ENCODE assay signal across 19 mouse cellular contexts in the genomic region with DNA sequence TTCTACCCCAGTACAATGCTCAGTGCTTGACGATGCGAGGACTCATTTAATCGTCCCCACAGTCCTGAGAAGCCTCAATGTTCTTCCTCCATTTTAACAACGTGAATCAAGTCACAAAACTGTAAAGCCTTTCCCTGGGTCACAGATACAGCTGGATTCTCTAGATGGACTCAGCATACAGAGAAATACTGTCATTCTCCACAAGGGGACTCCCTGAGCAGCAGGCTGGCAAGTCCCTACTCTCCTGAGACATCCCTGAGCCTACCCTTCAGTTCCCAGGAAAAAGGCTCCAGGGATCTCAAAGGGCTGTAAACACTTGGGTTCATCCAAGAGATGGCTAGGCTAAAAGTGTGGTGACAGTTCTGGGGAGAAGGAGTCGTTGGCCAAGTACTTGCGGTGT. TPM values are rescaled to one million over a fixed set of nuclear protein-coding genes. Genes with fewer than 3 reads are reported as not detected.
A peak's percentile ranks its signal among the peaks of the same experiment; 100 is the strongest.
DNase-seq lines count a peak whose midpoint lies in the region; ATAC-seq and TF ChIP-seq lines count a peak whose summit lies in the region.
"Had no signal": no experiment of that assay in that cellular context is flagged by ENCODE, and none has a peak within 500 bp of the region (broad histone marks: within the 10 kb centered on the region; RNA-seq: fewer than 3 reads in every experiment).

No protein-coding gene starts in this region.

- no peak overlapping the region for H3K4me2 ChIP-seq in midbrain, postnatal 0 days (ENCODE audit: low read depth, low read length, poor library complexity, severe bottlenecking)
- H3K4me2 ChIP-seq in midbrain, embryonic 16.5 days (ENCODE audit: low read length) = no peak overlapping the region
- H3K4me2 ChIP-seq: forebrain, embryonic 12.5 days; heart, embryonic 13.5 days; hindbrain, embryonic 15.5 days; liver, embryonic 13.5 days; midbrain, embryonic 15.5 days; stomach, embryonic 15.5 days had no signal

- intact Hi-C loops in left cerebral cortex, adult 2 months (cut with DNase I) = no loop called here
- intact Hi-C loops in left cerebral cortex, postnatal 36 days (cut with DNase I) = no loop called here

- H3K27ac ChIP-seq in left cerebral cortex, adult 2 months = no peak overlapping the region
- H3K27ac ChIP-seq in midbrain, postnatal 0 days (ENCODE audit: low read depth, low read length) = no peak overlapping the region
- H3K27ac ChIP-seq in midbrain, embryonic 16.5 days (ENCODE audit: low read length) = no peak overlapping the region
- H3K27ac ChIP-seq: forebrain, embryonic 12.5 days; heart, embryonic 13.5 days; hindbrain, embryonic 15.5 days; liver, embryonic 13.5 days; midbrain, embryonic 15.5 days; stomach, embryonic 15.5 days had no signal

- 82% methylated on average over 6 of the region's 6 CpGs for WGBS in midbrain, postnatal 0 days
- WGBS in midbrain, embryonic 16.5 days = 89% methylated on average over 6 of the region's 6 CpGs

- no peak overlapping the region for H3K4me3 ChIP-seq in left cerebral cortex, adult 2 months
- H3K4me3 ChIP-seq in midbrain, postnatal 0 days (ENCODE audit: low read depth, low read length) = no peak overlapping the region
- no peak overlapping the region for H3K4me3 ChIP-seq in midbrain, embryonic 16.5 days (ENCODE audit: low read depth, low read length)
- H3K4me3 ChIP-seq: forebrain, embryonic 12.5 days; heart, embryonic 13.5 days; hindbrain, embryonic 15.5 days; liver, embryonic 13.5 days; midbrain, embryonic 15.5 days; stomach, embryonic 15.5 days had no signal

- ATAC-seq in midbrain, postnatal 0 days (ENCODE audit: low FRiP score) = no peak
- no peak for ATAC-seq in midbrain, embryonic 16.5 days
- ATAC-seq: midbrain, embryonic 15.5 days had no signal

- no peak for DNase-seq in left cerebral cortex, adult 2 months (ENCODE audit: extremely low spot score in 1 of 2, low spot score in 2 of 2)
- no peak for DNase-seq in left cerebral cortex, postnatal 36 days (ENCODE audit: low spot score in 2 of 2)
- DNase-seq in midbrain, postnatal 0 days (ENCODE audit: low spot score) = no peak
- peak; percentile 61 for DNase-seq in ZHBTc4 (ENCODE audit: low read depth, low spot score)
- DNase-seq in cerebellum, adult 9-10 months = no peak
- no peak for DNase-seq in kidney, adult 9 months
- DNase-seq: cerebellum, adult 8-10 months; heart, adult 11 months; heart, postnatal 36 days; kidney, adult 11 months; kidney, postnatal 14 days; liver, embryonic 13.5 days; thymus, adult 2 months had no signal

- H3K9ac ChIP-seq in midbrain, postnatal 0 days (replicated peaks; ENCODE audit: low read length, poor library complexity, severe bottlenecking) = no peak overlapping the region
- H3K9ac ChIP-seq in midbrain, embryonic 16.5 days (ENCODE audit: low read depth, low read length) = no peak overlapping the region
- H3K9ac ChIP-seq: forebrain, embryonic 12.5 days; heart, embryonic 13.5 days; hindbrain, embryonic 15.5 days; liver, embryonic 13.5 days; midbrain, embryonic 15.5 days; stomach, embryonic 15.5 days had no signal

- H3K4me1 ChIP-seq in midbrain, postnatal 0 days (ENCODE audit: insufficient read depth, low read length) = no peaks in the 10 kb centered on the region
- H3K4me1 ChIP-seq in midbrain, embryonic 16.5 days (ENCODE audit: control insufficient read depth, insufficient read depth, low read length) = no peaks in the 10 kb centered on the region
- H3K4me1 ChIP-seq: forebrain, embryonic 12.5 days; heart, embryonic 13.5 days; hindbrain, embryonic 15.5 days; liver, embryonic 13.5 days; midbrain, embryonic 15.5 days; stomach, embryonic 15.5 days had no signal

- H3K36me3 ChIP-seq in midbrain, postnatal 0 days (ENCODE audit: insufficient read depth, low read length) = no peaks in the 10 kb centered on the region
- no peaks in the 10 kb centered on the region for H3K36me3 ChIP-seq in midbrain, embryonic 16.5 days (ENCODE audit: control insufficient read depth, insufficient read depth, low read length)
- H3K36me3 ChIP-seq: forebrain, embryonic 12.5 days; heart, embryonic 13.5 days; hindbrain, embryonic 15.5 days; liver, embryonic 13.5 days; midbrain, embryonic 15.5 days; stomach, embryonic 15.5 days had no signal

- H3K27me3 ChIP-seq in midbrain, postnatal 0 days (ENCODE audit: insufficient read depth, low read length) = no peaks in the 10 kb centered on the region
- H3K27me3 ChIP-seq in midbrain, embryonic 16.5 days (ENCODE audit: control insufficient read depth, insufficient read depth, low read depth, low read length) = no peaks in the 10 kb centered on the region
- H3K27me3 ChIP-seq: forebrain, embryonic 12.5 days; midbrain, embryonic 15.5 days; stomach, embryonic 15.5 days had no signal

- TF ChIP-seq CTCF in left cerebral cortex, adult 2 months (IDR thresholded peaks at IDR 0.05) = peak; percentile 40
- peak; percentile 26 for TF ChIP-seq CTCF in midbrain, postnatal 0 days (IDR thresholded peaks at IDR 0.05)

- no peaks in the 10 kb centered on the region for H3K9me3 ChIP-seq in midbrain, postnatal 0 days (ENCODE audit: low read length)
- no peaks in the 10 kb centered on the region for H3K9me3 ChIP-seq in midbrain, embryonic 16.5 days (replicated peaks; ENCODE audit: control insufficient read depth, low read length, poor library complexity, severe bottlenecking)
- H3K9me3 ChIP-seq: forebrain, embryonic 12.5 days; hindbrain, embryonic 15.5 days; liver, embryonic 13.5 days; midbrain, embryonic 15.5 days; stomach, embryonic 15.5 days had no signal

RNA-seq across cellular contexts. Expression of gene Kdm8, which starts 37.3 kb away (rescaled TPM):
- 1 to 10 TPM; 4.2 to 4.7 TPM for total RNA-seq in left cerebral cortex, adult 2 months (2021)
- 1 to 10 TPM; 4.1 to 5.1 TPM for total RNA-seq in left cerebral cortex, postnatal 36 days (2021)
- total RNA-seq in midbrain, postnatal 0 days (2014; rRNA removed) = 5.4 and 8.8 TPM in 2 replicates
- 2.6 and 3.2 TPM in 2 replicates for polyA plus RNA-seq in midbrain, postnatal 0 days (2015; fragmentation: Nextera tagmentation; extraction: Ambion mirVana)
- 3.9 and 4.1 TPM in 2 replicates for polyA plus RNA-seq in midbrain, embryonic 16.5 days (2015; fragmentation: Nextera tagmentation; extraction: Ambion mirVana)
